Mouse (Mus musculus) megakaryocyte, adult 5-6 weeks (primary cell): Measurements from ENCODE around the gene Mindy4b-ps. TPM values are rescaled to one million over a fixed set of nuclear protein-coding genes. Genes with fewer than 3 reads are reported as not detected.

Source experiments
- ATAC-seq: 2 replicates; pipeline ENCODE4 v1.8.0; 2016; ENCODE audit warnings: mild to moderate bottlenecking, inconsistent platforms; ENCODE audit not compliant: poor library complexity, severe bottlenecking
- total RNA-seq, 2 experiments: library from RNA; stranded (forward) in 1 of 2; stranded (reverse) in 1 of 2; fragments of 153-499, 151-499 nt in 1 of 2; fragments of 221-1000, 200-1000 nt in 1 of 2; gene quantifications; 2 replicates each; pipeline versions ENCODE4 v1.2.3 to v1.2.4; 2015 to 2017

Mindy4b-ps gene
- total RNA-seq, 2 experiments from 2014 or later = not detected

DNA sequence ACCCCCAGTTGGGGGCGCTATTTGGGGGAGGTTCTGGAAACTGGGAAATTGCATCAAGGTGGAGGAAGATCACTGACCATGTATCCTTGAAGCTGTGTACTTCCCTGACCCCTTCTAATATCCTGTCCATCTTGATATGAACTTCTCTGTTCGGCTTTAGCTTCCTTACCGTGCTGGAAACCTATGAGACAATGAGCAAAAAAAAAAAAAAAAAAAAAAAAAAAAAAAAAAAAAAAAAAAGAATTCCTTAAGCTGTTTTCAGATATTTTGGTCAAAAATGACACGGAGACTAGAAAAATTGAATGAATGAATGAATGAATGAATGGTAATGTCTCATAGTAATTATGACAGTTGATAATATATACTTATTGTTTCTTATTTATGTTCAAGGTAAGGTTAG, 35.6 kb downstream of the Mindy4b-ps start:
- ATAC-seq = no peak; the same call in 1 of the 2 replicates

DNA sequence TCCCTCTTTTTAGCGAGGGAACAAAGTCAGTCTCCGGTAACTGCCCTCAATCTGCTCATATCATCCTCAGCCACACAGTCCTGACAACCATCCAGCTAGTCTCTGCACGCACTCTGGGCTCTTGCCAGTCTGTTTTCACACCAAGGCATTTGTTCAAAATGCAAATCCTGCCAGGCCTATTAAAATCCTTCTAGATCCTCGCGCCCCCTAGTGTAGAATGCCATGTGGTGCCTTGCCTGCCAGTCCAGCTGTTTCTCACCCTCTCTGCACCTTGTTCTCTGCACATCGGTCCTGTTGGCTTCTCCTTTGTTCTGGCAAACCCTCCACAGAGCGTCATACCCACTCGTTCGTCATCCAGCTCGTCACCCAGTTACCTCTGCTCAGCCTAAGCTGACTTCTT, 36.2 kb downstream of the Mindy4b-ps start:
- peak; percentile 73 for ATAC-seq

DNA sequence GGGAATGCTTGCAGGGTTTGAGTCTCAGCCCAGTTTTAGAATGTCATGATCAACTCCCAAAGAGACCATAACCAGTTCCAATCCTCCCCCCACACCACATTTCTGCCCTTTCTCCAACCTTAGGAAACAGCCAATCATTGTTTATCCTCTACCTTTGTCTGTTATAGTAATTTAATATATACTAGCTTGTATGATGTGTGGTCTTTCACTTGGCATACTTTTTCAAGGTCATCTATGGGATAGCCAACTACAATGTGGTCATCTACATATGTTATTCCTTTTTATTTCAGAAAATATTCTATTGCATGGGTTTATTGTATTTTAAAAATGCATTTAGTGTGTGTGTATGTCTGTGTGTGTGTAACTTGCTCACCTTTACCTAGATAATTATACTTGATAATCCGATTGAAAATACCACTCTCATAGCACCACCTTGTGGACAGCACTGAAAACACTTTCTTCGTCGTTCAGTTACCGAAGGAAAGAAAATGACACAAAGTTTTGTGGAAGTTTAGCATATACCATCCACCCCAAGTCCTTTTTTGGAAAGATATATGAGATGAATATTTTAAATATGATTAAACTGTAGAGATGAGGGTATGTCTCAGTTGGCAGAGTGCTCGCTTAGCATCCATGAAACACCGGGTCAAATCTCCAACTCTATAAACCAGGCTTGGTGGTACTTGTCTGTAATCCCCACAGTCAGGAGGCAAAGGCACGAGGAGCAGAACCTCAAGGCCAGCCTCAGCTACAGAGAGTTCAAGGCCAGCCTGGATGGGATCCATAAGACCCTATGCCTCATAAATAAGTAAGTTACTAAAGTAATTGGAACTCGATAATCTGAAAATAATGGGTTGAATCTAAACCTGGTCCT, 37.7 kb downstream of the Mindy4b-ps start:
- ATAC-seq = no peak

DNA sequence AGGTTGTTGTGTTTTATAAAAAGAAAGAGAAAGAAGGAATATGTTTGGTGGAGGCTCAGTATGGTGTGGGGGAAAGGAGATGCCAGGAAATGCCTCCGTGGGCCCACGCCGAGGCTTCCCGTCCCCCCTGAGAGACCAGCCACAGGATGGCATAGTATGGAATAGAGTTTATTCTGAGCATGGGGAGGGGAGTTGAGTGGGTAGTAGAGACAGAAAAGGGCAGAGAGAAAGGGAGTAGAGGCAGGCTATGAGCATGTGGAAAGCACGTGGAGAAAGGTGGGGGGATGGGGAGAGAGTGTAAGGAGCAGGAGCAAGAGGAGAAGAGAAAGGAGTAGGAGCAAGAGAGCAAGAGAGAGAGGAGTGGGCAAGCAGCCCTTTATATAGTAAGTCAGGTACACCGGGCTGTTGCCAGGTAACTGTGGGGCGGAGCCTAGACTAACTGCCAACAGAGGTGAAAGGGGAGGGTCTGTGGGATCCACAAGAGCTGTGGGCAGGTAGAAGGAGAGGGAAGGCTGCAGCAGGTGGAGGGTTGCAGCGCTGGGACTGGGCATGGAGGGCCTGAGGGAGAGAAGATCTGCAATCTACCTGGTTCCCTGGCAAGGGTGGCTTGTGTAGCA, 38.4 kb downstream of the Mindy4b-ps start:
- ATAC-seq = no peak

DNA sequence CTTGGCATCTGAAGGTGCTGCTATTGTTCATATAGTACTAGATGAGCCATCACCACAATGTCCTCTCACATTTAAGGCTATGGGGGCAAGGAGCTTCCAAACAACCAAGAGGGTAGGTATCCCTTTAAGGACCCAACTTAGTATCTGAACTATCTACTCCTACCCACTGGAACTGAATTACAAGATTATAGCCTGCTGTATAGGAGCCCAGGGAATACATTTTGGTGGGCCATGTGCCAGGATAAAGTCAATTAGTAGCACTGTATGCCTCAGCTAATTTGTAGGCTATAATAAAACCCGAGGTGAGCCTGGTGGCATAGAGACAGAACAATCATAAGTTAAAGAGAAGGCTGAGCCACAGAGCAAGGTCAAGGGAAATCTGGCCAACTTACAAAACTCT, 65.7 kb downstream of the Mindy4b-ps start:
- ATAC-seq = no peak

GRCm38 (mm10) chr3:58755769-58756168, 66.3 kb downstream of the Mindy4b-ps start:
- no peak for ATAC-seq

GRCm38 (mm10) chr3:58754361-58754760, 67.8 kb downstream of the Mindy4b-ps start:
- ATAC-seq = no peak

DNA sequence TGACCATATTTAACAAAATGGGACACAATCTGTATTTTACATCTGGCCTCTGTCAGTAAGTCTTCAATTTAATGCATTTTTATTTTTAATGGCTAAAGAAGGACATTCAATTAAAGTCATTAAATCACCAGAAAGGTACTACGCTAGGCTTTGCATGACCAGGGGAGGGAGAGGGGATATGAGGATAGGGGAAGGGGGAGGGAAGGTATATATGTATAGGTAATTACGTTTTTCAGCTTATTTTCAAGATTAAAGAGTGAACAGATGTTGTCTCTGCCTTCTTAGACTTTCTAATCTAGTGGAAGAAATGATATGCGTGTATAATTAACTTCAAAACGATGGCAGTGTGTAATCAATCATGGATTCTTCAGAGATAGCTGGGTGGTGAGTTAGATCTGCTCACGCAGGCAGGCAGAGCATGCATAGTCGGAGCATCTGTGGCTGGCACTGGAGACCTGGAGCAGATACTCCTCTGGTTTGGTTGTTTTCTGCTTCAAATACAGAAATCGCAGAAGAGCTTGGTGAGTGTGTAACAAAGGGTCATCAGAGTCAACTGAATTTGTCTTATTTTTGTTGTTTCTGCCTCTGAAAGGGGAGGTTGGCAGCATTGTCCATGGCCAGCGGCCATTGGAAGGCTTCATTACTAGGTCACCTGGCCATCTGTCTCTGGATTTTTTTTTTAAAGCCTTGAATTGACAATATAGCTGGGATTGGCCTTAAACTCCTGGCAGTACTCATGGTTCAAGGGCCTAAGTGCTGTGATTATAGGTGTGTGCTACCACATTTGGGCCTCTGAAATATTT, 70.1 kb downstream of the Mindy4b-ps start:
- ATAC-seq = no peak

DNA sequence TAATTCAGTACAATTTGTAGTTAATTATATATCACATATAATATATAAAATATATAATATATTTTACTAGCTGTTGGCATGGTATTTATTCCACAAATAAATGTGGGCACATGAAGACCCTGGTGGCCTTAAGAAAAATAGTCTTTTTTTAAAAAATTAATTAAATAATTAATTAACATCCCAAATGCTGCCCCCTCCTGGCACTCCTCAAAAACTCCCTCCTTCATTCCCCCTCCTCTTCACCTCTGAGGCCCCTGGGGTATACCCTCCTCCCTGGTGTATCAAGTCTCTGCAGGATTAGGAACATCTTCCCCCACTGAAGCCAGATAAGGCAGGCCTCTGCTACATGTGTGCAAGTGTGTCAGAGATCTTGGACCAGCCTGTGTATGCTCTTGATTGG, 73.4 kb downstream of the Mindy4b-ps start:
- ATAC-seq = no peak

DNA sequence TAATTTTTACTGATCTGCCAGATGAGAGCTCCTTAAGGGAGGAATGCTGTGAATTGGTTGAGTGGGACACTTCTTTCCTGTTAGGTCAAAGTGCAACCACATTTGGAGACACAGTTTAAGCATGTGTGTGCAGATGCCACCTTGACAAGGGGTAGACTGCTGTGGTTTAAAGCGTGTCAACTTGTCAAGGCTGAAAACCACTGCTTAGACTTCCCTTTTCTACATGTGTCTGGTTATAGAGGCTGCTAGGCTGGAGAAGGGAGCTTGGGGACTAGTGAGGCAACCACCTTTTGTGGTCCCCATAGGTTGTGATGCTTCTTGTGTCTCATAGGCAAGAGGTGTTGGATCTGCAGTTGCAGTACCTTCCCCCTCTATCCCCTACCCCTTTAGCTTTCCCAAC, 74.2 kb downstream of the Mindy4b-ps start:
- 0 out of 2 replicates have a peak, but pooled peaks have one; percentile 33 for ATAC-seq

DNA sequence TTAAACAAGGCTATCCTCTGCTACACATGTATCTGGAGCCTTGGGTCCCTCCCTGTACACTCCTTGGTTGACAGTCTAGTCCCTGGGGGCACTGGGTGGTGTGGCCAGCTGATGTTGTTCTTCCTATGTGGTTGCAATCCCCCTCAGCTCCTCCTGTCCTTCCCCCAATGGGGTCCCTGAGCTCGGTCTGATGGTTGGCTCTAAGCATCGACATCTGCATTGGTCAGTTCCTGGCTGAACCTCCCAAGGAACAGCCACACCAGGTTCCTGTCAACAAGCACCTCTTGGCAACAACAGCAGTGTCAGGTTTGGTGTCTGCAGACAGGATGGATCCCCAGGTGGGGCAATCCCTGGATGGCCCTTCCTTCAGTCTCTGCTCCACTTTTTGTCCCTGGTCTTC, 82.6 kb downstream of the Mindy4b-ps start:
- no peak for ATAC-seq

Other genes starting within 250 kb of the Mindy4b-ps start
- 161 and 163 TPM in 2 replicates for gene Selenot, start 245.7 kb downstream of the Mindy4b-ps start, total RNA-seq (2015)
- 203 and 210 TPM in 2 replicates for gene Selenot, start 245.7 kb downstream of the Mindy4b-ps start, total RNA-seq (2017)
- gene Erich6, start 185.1 kb downstream of the Mindy4b-ps start, total RNA-seq (2015) = not detected in 2 replicates
- not detected in 2 replicates for gene Erich6, start 185.1 kb downstream of the Mindy4b-ps start, total RNA-seq (2017)
- 30.1 and 33.6 TPM in 2 replicates for gene Siah2, start 129.9 kb downstream of the Mindy4b-ps start, total RNA-seq (2015)
- 20.1 and 24.1 TPM in 2 replicates for gene Siah2, start 129.9 kb downstream of the Mindy4b-ps start, total RNA-seq (2017)
- gene Clrn1, start 63.0 kb upstream of the Mindy4b-ps start, total RNA-seq (2015) = not detected in 2 replicates
- gene Clrn1, start 63.0 kb upstream of the Mindy4b-ps start, total RNA-seq (2017) = not detected in 2 replicates
- 0.20 and 0.25 TPM in 2 replicates for gene Med12l, start 183.5 kb upstream of the Mindy4b-ps start, total RNA-seq (2015)
- 0.29 and 0.45 TPM in 2 replicates for gene Med12l, start 183.5 kb upstream of the Mindy4b-ps start, total RNA-seq (2017)